In the genomic region with DNA sequence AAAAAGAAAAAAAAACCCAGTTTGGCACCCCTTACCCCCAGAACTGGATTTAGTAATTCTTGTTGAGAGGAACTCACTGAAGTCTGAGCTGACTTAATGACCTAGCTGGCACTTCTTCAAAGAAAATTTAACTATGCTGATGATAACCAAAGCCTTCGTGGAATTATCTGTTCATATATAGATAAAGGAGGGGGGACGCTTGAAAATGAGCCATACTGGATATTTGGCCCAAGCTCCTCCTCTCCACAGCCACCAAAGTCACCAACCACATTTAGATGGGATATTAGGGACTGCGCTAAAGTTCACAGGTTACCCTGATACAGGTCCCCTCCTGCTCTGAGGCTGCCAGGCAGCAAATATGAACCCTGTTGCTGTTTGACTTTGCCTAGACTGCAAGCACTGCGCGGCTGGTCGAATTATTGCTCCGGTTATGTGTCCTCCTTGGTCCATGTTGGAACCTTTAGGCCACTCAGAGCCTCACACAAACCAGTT, we compare ENCODE assay signal across 8 mouse cellular contexts. TPM values are rescaled to one million over a fixed set of nuclear protein-coding genes. Genes with fewer than 3 reads are reported as not detected.
DNase-seq lines count a peak whose midpoint lies in the region; ATAC-seq and TF ChIP-seq lines count a peak whose summit lies in the region.

No protein-coding gene starts in this region.

- H3K9ac ChIP-seq in kidney, embryonic 16.5 days (replicated peaks; ENCODE audit: low read length), result peak overlapping the region; percentile 29; the same call in 1 of the 2 replicates
- no peak overlapping the region for H3K9ac ChIP-seq in hindbrain, embryonic 13.5 days
- peak overlapping the region; percentile 73 for H3K9ac ChIP-seq in liver, postnatal 0 days (replicated peaks)

- H3K9me3 ChIP-seq in kidney, embryonic 16.5 days (ENCODE audit: low read length), result no peaks in the 10 kb centered on the region
- no peaks in the 10 kb centered on the region for H3K9me3 ChIP-seq in hindbrain, embryonic 13.5 days
- no peaks in the 10 kb centered on the region for H3K9me3 ChIP-seq in liver, postnatal 0 days (ENCODE audit: low read length)

- no peak for TF ChIP-seq POLR2A in bone marrow macrophage, adult 2 months (IDR thresholded peaks at IDR 0.05; ENCODE audit: borderline replicate concordance, low read depth, low read length)

- intact Hi-C loops in left cerebral cortex, adult 2 months (cut with DNase I), result no loop called here

- H3K4me1 ChIP-seq in kidney, embryonic 16.5 days (ENCODE audit: insufficient read depth, low read length), result peaks cover 5% of the 10 kb centered on the region; the same call in 1 of the 2 replicates
- peaks cover 39% of the 10 kb centered on the region for H3K4me1 ChIP-seq in bone marrow macrophage, adult 2 months (ENCODE audit: control insufficient read depth, insufficient read depth, low read length)
- peaks cover 9% of the 10 kb centered on the region for H3K4me1 ChIP-seq in hindbrain, embryonic 13.5 days (replicated peaks)
- peaks cover 24% of the 10 kb centered on the region for H3K4me1 ChIP-seq in liver, postnatal 0 days (ENCODE audit: insufficient read depth)

- peak overlapping the region; percentile 47 for H3K4me3 ChIP-seq in kidney, embryonic 16.5 days (ENCODE audit: low read length)
- H3K4me3 ChIP-seq in bone marrow macrophage, adult 2 months (ENCODE audit: insufficient read depth, low read length), result peak overlapping the region; percentile 66
- no peak overlapping the region for H3K4me3 ChIP-seq in hindbrain, embryonic 13.5 days
- peak overlapping the region; percentile 62 for H3K4me3 ChIP-seq in liver, postnatal 0 days (ENCODE audit: low read depth, low read length)
- no peak overlapping the region for H3K4me3 ChIP-seq in left cerebral cortex, adult 2 months

- H3K4me2 ChIP-seq in kidney, embryonic 16.5 days (replicated peaks; ENCODE audit: low read depth, low read length), result peak overlapping the region; percentile 68; the same call in 1 of the 2 replicates
- peak overlapping the region; percentile 60 for H3K4me2 ChIP-seq in hindbrain, embryonic 13.5 days
- peak overlapping the region; percentile 65 for H3K4me2 ChIP-seq in liver, postnatal 0 days (ENCODE audit: low read depth, low read length)

- TF ChIP-seq CTCF in bone marrow macrophage, adult 2 months (IDR thresholded peaks at IDR 0.05; ENCODE audit: low read depth, low read length), result no peak
- TF ChIP-seq CTCF in liver, postnatal 0 days (IDR thresholded peaks at IDR 0.05; ENCODE audit: low read depth), result no peak
- no peak for TF ChIP-seq CTCF in left cerebral cortex, adult 2 months (IDR thresholded peaks at IDR 0.05)

- TF ChIP-seq EP300 in liver, postnatal 0 days (IDR thresholded peaks at IDR 0.05; ENCODE audit: low read depth), result no peak

- DNase-seq in kidney, adult 18-20 months, result no peak
- DNase-seq in liver, postnatal 0 days, result peak; percentile 23
- no peak for DNase-seq in frontal cortex, postnatal 14 days (ENCODE audit: low spot score in 2 of 2)
- no peak for DNase-seq in left cerebral cortex, adult 2 months (ENCODE audit: extremely low spot score in 1 of 2, low spot score in 2 of 2)
- no peak for DNase-seq in adrenal gland, adult (ENCODE audit: inconsistent age in 2 of 2, low spot score in 1 of 2)

- no peaks in the 10 kb centered on the region for H3K36me3 ChIP-seq in kidney, embryonic 16.5 days (ENCODE audit: insufficient read depth, low read length)
- H3K36me3 ChIP-seq in hindbrain, embryonic 13.5 days, result no peaks in the 10 kb centered on the region
- no peaks in the 10 kb centered on the region for H3K36me3 ChIP-seq in liver, postnatal 0 days (replicated peaks; ENCODE audit: insufficient read depth, low read length)

- 54% methylated on average over 7 of the region's 7 CpGs for WGBS in kidney, embryonic 16.5 days
- WGBS in hindbrain, embryonic 13.5 days, result 59% methylated on average over 7 of the region's 7 CpGs
- WGBS in liver, postnatal 0 days (ENCODE audit: insufficient replicate concordance), result 19% methylated on average over 7 of the region's 7 CpGs

- peaks cover 5% of the 10 kb centered on the region; the same call in 1 of the 2 replicates for H3K27me3 ChIP-seq in kidney, embryonic 16.5 days (ENCODE audit: insufficient read depth, low read length)
- H3K27me3 ChIP-seq in hindbrain, embryonic 13.5 days, result peaks cover 29% of the 10 kb centered on the region
- H3K27me3 ChIP-seq in liver, postnatal 0 days (ENCODE audit: insufficient read depth, low read length), result no peaks in the 10 kb centered on the region

- no peak overlapping the region for H3K27ac ChIP-seq in kidney, embryonic 16.5 days (ENCODE audit: low read length)
- peak overlapping the region; percentile 34; the same call in 1 of the 2 replicates for H3K27ac ChIP-seq in bone marrow macrophage, adult 2 months (ENCODE audit: insufficient read depth, low read depth, low read length)
- H3K27ac ChIP-seq in hindbrain, embryonic 13.5 days, result no peak overlapping the region
- peak overlapping the region; percentile 71 for H3K27ac ChIP-seq in liver, postnatal 0 days (ENCODE audit: low read depth)
- H3K27ac ChIP-seq in left cerebral cortex, adult 2 months, result no peak overlapping the region

- no peak for ATAC-seq in kidney, embryonic 16.5 days (ENCODE audit: low FRiP score, low TSS enrichment)
- ATAC-seq in hindbrain, embryonic 13.5 days (ENCODE audit: low FRiP score), result no peak
- peak; percentile 35 for ATAC-seq in liver, postnatal 0 days

RNA-seq across cellular contexts. Expression of a gene that starts 1.2 kb away (rescaled TPM):
- 4.7 and 5.3 TPM in 2 replicates for polyA plus RNA-seq in kidney, embryonic 16.5 days (2015; fragmentation: Nextera tagmentation; extraction: Ambion mirVana)
- polyA plus RNA-seq in bone marrow macrophage, adult 2 months (2012; ENCODE audit: insufficient read depth, insufficient read length, missing spikeins), result 141 and 156 TPM in 2 replicates
- 2.7 and 3.0 TPM in 2 replicates for polyA plus RNA-seq in hindbrain, embryonic 13.5 days (2015; fragmentation: Nextera tagmentation; extraction: Ambion mirVana)
- 14.1 and 15.2 TPM in 2 replicates for polyA plus RNA-seq in liver, postnatal 0 days (2015; fragmentation: Nextera tagmentation; extraction: Ambion mirVana)
- 1 to 10 TPM; 2.9 to 4.4 TPM for total RNA-seq in left cerebral cortex, adult 2 months (2021)

Comparison
In these comparisons a context has a peak if more than half of its experiments do, and no peak if none do; other contexts are left out.
1. H3K27ac ChIP-seq: peak in bone marrow macrophage, adult 2 months (single experiment) and liver, postnatal 0 days (single experiment); none in kidney, embryonic 16.5 days (single experiment), hindbrain, embryonic 13.5 days (single experiment) and left cerebral cortex, adult 2 months (single experiment).
2. H3K4me3 ChIP-seq: peak in kidney, embryonic 16.5 days (single experiment), bone marrow macrophage, adult 2 months (single experiment) and liver, postnatal 0 days (single experiment); none in hindbrain, embryonic 13.5 days (single experiment) and left cerebral cortex, adult 2 months (single experiment).
3. Peak in every context shown above with its lines, with median percentiles within 50 percentile points of each other: H3K4me2 ChIP-seq.